Mouse (Mus musculus) C2C12 (cell line): ENCODE measurements around the gene 1700028P14Rik.

ENCODE experiments used
- CTCF ChIP-seq: IDR thresholded peaks from one replicate; pipeline ENCODE4 v1.5.1; 2011; ENCODE audit not compliant: control insufficient read depth, insufficient read depth, insufficient read length
- MAX ChIP-seq: IDR thresholded peaks from one replicate; pipeline ENCODE4 v1.6.1; 2011; ENCODE audit warnings: mild to moderate bottlenecking, control low read depth
- MYOD1 ChIP-seq: IDR thresholded peaks from one replicate; pipeline ENCODE4 v1.6.1; 2011; ENCODE audit warnings: low read depth; ENCODE audit not compliant: control insufficient read depth, insufficient read length
- USF1 ChIP-seq: IDR thresholded peaks from one replicate; pipeline ENCODE4 v1.6.1; 2011; ENCODE audit warnings: low read depth, mild to moderate bottlenecking, control low read depth, moderate library complexity

DNA sequence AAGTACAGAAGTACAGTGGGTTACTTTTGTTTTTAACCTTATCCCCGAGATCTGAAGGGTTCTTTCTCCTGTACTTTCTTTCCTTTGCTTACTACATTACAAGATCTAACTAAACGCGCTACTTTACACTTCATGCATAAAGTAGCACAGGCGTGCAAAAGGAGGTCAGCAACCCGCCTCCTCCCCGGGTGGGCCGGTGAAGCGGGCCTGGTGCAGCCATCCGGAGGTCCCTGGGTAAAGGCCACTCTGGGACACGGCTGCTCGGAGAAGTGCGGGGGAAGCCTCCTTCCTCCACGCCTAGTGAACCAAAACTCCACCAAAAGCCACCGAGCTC, 34.3 kb upstream of the 1700028P14Rik start:
- TF ChIP-seq CTCF: no peak
- TF ChIP-seq MYOD1: no peak
- no peak for TF ChIP-seq USF1
- no peak for TF ChIP-seq MAX
